Mouse (Mus musculus) heart, adult 8-10 months (tissue): ENCODE measurements around the gene Nt5dc2. TPM values are rescaled to one million over a fixed set of nuclear protein-coding genes. Genes with fewer than 3 reads are reported as not detected.

Source experiments
- DNase-seq: peaks from one replicate; pipeline ENCODE4 v3.0.0; 2022; ENCODE audit warnings: low spot score
- total RNA-seq, 4 experiments: library from RNA; stranded (reverse); gene quantifications; 2 replicates each; pipeline ENCODE4 v1.2.4; 2022

Gene Nt5dc2
- total RNA-seq, 4 experiments from 2014 or later = 20.2 to 21.7 (median 21.0) TPM

DNA sequence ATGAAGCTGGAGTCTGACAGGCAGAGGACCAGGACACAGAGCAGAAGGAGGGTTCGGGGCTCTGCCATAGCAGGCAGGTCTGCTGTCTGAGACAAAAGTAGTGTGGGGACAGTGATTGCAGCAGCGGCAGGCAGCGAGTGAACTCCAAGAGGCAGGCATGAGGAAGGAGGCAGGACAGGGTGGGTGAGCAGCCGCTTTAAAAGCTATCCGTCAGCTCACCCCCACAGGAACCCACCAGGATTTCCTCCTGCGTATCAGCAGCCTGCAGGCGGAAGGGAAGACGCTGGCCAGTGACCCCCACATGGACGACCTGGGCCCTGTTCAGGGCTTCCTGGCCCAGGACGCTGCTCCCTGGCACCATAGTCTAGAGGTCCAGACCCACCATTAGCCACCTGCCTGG, 37.6 kb downstream of the Nt5dc2 start, which contains the start of gene Stab1:
Gene Stab1 (minus strand): TSS at position 217 of the 400 bp plus-strand sequence.
- peak; percentile 76 for DNase-seq

DNA sequence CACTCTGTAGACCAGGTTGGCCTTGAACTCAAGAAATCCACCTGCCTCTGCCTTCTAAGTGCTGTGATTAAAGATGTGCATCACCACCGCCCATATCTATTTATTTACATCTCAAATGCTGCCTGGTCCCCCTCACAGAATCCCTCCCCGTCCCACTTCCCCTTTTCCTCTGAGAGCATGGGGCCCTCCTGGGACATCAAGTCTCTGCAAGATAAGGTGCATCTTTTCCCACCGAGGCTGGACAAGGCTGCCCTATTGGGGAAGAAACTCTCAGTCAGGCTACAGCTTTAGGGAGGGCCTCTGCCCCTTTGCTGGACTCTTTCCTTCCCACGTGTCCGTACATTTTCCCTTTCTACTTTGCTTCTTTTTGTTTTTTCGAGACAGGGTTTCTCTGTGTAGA, 38.7 kb downstream of the Nt5dc2 start:
- no peak for DNase-seq

DNA sequence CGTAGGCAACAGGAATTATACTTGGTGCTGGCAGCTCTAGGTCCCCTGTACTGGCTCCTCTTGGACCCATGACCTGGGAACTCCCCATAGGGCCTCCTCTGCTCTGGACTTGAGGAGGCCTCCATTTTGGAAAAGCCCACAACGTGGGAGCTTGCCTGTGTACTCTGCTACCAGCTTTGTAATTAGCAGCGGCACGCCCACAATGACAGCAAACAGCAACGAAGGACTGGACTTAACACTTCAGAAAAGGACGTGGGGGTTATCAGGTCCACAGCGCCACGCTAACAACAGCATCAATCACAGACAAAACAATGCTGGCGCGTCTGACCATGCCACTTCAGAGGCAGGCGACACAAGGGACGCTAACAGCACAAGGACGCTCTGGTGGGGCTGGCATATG, 40.1 kb downstream of the Nt5dc2 start:
- DNase-seq = no peak

DNA sequence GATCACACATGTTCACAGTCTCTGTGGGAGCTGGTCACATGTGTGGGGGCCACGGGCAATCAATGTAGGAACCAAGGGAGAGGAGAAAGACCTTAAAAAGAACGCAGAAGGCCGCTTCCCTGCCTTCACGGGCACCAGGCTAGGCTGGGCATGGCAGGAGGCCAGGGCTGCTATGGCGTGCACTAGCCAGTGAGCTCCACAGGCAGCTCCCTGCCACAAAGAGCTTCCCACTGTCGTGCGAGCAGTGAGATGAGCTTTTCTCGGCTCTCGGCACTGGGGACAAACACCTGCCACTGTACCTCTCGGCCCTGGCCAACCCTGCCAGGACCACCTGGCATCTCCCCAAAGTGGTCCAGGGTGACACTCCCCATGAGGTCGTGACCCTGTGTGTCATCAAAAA, 40.5 kb downstream of the Nt5dc2 start:
- DNase-seq = no peak

DNA sequence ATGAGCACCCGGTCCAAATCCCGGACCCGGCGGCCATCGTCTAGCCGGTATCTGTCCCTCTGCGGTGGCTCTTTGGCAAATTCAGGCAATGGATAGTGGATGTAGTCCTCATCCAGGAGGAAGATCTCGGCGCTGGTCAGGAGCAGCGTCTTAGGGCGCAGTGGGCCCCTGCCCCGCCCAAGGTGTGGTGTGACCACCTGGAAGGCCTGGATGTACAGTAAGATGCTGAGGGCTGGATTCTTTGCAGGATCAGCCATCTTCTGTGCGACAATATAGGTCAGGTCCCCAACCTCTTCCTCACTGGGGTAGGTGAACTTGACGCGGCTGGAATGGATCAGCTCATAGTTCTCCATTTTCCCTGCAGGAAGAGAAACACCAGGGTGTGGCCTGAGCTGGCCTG, 41.0 kb downstream of the Nt5dc2 start:
- DNase-seq = no peak

DNA sequence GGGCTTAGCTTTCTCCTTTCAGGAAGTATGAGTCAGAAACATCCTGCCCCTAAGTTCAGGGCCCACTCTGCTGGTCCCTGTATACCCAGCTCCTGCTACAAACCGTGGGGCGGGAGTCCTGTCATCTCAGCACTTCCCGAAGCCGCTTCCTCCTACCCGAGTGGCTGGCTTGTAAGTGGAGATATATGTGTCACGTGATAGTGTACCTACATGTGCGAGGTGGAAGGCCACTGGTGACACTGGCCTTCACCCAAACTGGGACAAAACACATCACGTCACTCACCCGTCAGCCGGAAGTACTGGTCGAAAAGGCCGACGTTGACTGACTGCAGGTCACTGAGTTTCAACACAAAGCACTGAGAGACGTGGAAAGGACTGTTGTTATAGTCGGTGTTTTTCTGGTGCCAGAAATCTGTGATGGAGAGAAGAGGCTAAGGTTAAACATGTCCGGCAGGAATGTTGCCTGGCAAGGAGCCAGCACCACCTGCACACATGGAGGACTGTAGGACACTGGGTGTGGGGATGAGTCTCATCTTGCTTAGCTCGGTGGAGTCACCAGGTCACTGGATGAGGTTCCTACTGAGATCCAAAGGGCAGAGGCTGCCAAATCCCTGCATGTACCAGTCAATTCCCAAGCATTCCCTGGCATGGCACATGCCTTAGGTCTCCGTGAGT, 42.1 kb downstream of the Nt5dc2 start:
- DNase-seq = peak; percentile 67

DNA sequence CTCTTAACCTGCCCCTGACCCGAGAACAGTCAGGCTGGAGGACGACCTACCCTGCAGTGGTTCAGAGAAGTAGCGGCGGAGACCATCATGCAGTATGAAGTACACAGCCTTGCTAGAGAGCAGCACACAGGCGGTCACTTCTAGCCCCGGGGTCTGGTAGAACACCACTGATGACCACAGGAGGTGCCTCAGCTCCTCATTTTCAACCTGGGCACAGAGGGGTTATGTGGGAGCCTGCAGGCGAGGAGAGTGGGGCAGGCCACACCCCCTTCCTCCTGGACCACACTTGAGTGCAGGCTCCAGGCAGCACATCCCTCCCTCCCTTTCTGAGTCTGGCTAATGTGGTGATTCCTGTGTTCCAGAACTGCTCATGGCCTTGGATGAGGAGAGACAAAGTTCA, 42.7 kb downstream of the Nt5dc2 start:
- no peak for DNase-seq

DNA sequence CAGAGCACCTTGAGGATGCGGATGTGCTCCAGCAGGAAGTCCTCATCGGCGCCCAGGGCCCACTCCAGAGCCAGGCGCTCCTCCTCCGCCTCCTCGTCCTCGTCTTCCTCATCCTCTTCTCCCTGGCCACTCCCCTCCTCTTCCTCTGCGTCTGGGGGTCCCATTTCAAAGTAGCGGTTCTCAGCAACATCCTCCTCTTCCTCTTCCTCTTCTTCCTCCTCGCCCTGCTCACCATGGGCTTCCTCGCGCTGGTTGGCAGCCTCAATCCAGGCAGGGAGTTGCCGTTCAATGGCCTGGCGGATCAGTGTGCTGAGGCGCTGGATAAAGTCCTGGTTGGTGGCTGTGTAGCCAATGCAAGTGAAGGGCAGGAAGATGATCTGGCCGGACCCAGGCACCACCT, 46.4 kb downstream of the Nt5dc2 start:
- no peak for DNase-seq

DNA sequence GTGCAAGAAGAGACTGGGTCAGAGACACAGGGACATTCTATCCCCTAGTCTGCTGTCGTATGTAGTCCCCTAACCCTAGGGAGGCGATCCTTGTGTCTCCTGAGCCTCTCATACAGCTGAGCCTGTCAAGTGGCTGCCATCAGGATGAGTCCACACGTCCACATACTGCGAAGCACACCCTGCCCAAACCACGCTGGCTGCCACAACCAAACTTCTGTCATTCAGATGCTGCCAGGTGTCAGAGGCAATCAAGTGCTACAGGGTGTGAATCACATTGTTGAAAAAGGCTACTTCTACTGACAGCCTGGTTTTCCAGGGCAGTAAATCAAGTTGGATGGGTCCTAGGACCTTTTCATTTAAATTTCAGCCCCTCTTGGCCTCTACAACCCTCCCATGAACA, 46.9 kb downstream of the Nt5dc2 start:
- no peak for DNase-seq

DNA sequence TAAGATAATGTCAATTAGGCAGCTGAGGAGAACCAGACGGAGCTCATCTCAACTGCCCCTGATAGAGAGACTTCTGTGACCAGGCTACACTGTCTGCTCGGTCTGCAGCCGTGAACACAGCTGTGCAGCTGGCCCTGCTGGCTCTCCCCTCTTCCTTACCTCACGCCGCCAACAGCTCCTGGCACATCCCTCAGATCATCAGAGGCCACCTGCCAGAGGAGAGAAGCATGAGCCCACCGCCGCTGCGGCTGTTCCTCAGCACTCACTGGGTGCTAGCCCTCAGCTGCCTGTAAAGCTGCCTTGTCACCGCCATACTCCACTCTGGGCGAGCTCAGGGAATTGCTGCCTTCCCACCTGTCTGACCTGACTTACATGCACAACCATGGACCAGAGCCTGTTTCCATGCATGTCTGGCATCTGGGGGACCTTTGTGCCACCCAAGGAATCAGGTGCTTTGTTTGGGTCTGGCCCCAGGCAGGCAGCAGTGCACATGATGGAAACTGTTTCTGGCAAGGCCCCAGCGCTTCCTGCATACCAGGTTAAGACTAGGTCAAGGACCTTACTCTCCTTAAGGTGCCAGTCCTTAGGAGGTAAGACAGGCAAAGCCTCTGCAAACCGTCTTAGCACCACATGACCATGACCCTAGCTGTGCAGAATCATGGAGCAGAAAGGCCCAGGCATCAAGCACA, 49.0 kb downstream of the Nt5dc2 start:
- no peak for DNase-seq

DNA sequence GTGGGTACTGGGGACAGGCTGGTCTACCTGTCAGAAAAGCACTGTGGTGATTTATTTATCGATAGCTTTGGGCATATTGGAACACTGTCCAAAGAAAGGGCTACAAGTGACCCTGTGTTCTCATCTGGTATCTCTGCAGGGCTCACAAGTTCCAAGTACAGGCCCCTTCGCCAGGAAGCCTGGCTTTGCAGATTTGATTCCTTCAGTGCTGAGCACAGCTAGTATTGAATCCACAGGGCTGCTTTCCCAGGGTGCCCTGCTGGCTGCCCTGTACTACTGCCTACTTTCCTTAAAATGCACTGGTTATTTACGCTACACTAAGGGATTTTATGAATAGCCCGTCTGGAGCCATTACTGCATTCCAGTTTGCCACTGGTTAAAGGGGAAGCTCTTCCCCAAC, 50.7 kb downstream of the Nt5dc2 start:
- DNase-seq = no peak

DNA sequence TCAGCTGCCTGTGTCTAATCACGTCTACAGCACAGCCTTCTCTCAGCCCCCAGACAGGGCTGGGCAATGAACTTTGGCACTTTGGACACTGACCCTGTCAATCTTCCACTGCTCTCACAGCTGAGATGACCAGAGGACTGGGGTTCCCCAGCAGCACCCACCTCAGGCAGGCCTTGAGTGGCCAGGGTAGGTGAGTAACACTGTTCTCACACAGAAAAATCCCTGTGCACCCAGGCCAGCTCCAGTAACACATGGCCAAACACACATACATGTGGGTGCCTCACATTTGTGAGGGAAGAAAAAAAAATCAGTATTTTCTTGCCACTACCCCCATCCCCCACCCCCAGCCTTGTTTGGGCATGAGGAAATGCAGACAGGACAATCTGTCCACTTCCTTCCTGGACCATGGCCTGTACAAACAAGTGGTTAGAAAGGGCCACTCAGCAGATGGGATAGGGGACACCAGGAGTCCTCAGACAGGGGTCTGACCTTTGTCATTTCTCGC, 52.0 kb downstream of the Nt5dc2 start:
- no peak for DNase-seq

DNA sequence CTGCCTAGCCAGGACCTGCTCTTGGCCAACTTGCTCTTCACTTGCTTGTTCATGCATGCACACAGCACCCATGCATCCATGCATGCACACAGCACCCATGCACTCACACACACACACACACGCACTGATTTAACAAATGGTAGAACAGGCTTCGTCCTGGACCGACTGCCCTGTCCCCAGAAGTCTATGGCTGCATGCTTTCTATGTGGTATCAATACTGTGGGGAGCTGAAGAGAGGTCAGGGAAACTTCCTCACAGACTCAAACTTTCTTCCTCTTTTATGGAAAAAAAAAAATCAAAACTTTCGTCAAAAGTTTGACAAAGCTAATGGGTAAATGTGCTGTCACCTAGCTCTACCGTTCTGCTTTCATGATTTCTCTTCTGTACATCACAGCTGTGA, 52.7 kb downstream of the Nt5dc2 start:
- no peak for DNase-seq

DNA sequence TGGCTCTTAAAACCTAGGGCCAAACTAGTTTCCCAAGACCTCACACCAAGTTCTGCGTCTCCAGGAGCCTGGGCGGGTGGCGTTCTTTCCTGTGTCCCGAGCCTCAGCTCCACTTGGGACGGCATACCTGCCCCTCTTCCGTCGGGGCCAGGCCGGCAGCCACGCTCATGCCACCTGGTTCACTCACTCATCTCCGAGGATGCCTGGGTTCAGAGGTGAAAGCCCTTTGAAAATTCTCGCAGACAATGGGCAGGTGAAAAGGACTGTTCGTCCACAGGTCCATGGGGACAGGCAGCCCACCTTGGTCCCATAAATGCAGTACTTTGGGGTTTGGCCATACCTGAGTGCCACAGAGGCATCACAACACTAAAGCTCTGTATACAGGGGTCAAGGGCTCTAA, 53.3 kb downstream of the Nt5dc2 start:
- no peak for DNase-seq

DNA sequence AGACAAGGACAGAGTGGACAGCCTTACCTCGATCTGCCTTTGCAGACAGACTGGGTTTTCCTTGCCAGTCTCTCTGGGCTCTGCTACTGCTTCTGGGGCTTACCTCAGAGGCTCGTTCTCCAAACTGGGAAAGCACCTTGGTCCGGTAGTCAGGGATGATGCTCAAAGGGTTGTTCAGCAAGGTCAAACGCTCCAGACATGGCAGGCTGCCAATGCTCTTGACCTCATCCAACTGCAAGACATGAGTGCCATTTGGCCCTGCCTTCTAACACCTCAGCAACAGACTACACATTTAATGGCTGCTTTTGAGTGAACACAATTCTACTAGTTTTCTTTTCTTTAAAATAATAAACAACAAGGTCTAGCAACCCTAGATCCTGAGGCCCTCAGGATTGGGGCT, 55.8 kb downstream of the Nt5dc2 start:
- DNase-seq = no peak

Other genes with a start within 250 kb of the Nt5dc2 start
- 1 to 10 TPM; 3.1 to 5.7 (median 4.7) TPM for gene Itih4, start 244.6 kb upstream of the Nt5dc2 start, total RNA-seq
- 1 to 10 TPM in 1 of 4 experiments, under 1 TPM in 3; 0.32 to 1.2 (median 0.73) TPM for gene Itih3, start 207.3 kb upstream of the Nt5dc2 start, total RNA-seq
- not detected for gene Itih1, start 187.8 kb upstream of the Nt5dc2 start, total RNA-seq
- 1 to 10 TPM; 4.7 to 6.3 (median 5.3) TPM for gene Nek4, start 179.7 kb upstream of the Nt5dc2 start, total RNA-seq
- gene Glt8d1, start 129.7 kb upstream of the Nt5dc2 start, total RNA-seq = 10 to 100 TPM; 24.1 to 27.0 (median 25.3) TPM
- gene Spcs1, start 129.4 kb upstream of the Nt5dc2 start, total RNA-seq = 100 to 1,000 TPM; 124 to 131 (median 126) TPM
- gene Pbrm1, start 111.9 kb upstream of the Nt5dc2 start, total RNA-seq = 10 to 100 TPM; 45.9 to 52.7 (median 50.3) TPM
- gene Gnl3, start 111.9 kb upstream of the Nt5dc2 start, total RNA-seq = 10 to 100 TPM; 20.6 to 25.6 (median 25.0) TPM
- gene Smim4, start 2.1 kb upstream of the Nt5dc2 start, total RNA-seq = 10 to 100 TPM; 63.7 to 95.7 (median 81.8) TPM
- gene Stab1, start 37.6 kb downstream of the Nt5dc2 start, total RNA-seq = 10 to 100 TPM; 50.1 to 64.3 (median 57.1) TPM
- gene Tnnc1, start 77.3 kb downstream of the Nt5dc2 start, total RNA-seq = 1,000 to 10,000 TPM; 5,856 to 6,611 (median 6,322) TPM
- gene Nisch, start 85.9 kb downstream of the Nt5dc2 start, total RNA-seq = 100 to 1,000 TPM; 129 to 142 (median 131) TPM
- gene Sema3g, start 86.8 kb downstream of the Nt5dc2 start, total RNA-seq = 10 to 100 TPM; 12.3 to 14.2 (median 13.2) TPM
- 1 to 10 TPM; 3.2 to 5.2 (median 4.2) TPM for gene Phf7, start 120.3 kb downstream of the Nt5dc2 start, total RNA-seq
- gene Bap1, start 120.4 kb downstream of the Nt5dc2 start, total RNA-seq = 10 to 100 TPM; 42.1 to 46.9 (median 43.1) TPM
- gene Dnah1, start 192.8 kb downstream of the Nt5dc2 start, total RNA-seq = under 1 TPM in 2 of 4 experiments, not detected in 2; 0.03 to 0.06 TPM
- 10 to 100 TPM; 31.5 to 35.4 (median 32.6) TPM for gene Capn7, start 205.6 kb downstream of the Nt5dc2 start, total RNA-seq